Mouse (Mus musculus): ENCODE measurements around the gene Gm20388. TPM values are rescaled to one million over a fixed set of nuclear protein-coding genes. Genes with fewer than 3 reads are reported as not detected.

Gene Gm20388
- polyA plus RNA-seq, 1 experiment from 2014 or later = not detected

GRCm38 (mm10) chr8:123794766-123795165 is 3884.1 kb downstream of the Gm20388 start:
- Histone ChIP-seq H3K9me3 (no peaks in the 10 kb centered on the region), H3K27ac (no peak overlapping the region), H3K27me3 (no peaks in the 10 kb centered on the region), H3K4me2 (no peak overlapping the region), H3K9ac (no peak overlapping the region), H3K36me3 (no peaks in the 10 kb centered on the region), H3K4me1 (peaks cover 15% of the 10 kb centered on the region), H3K4me3 (no peak overlapping the region)
- no peak for ATAC-seq (ENCODE audit: insufficient number of reproducible peaks, insufficient read depth, low FRiP score, low TSS enrichment, low read depth)
- WGBS = 77% methylated on average over 4 of the region's 4 CpGs

GRCm38 (mm10) chr8:123796758-123797157 is 3886.1 kb downstream of the Gm20388 start:
- Histone ChIP-seq H3K4me3 (no peak overlapping the region), H3K9ac (no peak overlapping the region), H3K27ac (no peak overlapping the region), H3K27me3 (no peaks in the 10 kb centered on the region), H3K4me1 (peaks cover 16% of the 10 kb centered on the region), H3K4me2 (no peak overlapping the region), H3K9me3 (no peaks in the 10 kb centered on the region), H3K36me3 (no peaks in the 10 kb centered on the region)
- no peak for ATAC-seq (ENCODE audit: insufficient number of reproducible peaks, insufficient read depth, low FRiP score, low TSS enrichment, low read depth)
- WGBS = 38% methylated on average over 4 of the region's 4 CpGs

GRCm38 (mm10) chr8:123797928-123798327 is 3887.3 kb downstream of the Gm20388 start:
- Histone ChIP-seq H3K27me3 (no peaks in the 10 kb centered on the region), H3K9ac (no peak overlapping the region), H3K4me1 (peaks cover 16% of the 10 kb centered on the region), H3K4me2 (no peak overlapping the region), H3K27ac (no peak overlapping the region), H3K4me3 (no peak overlapping the region), H3K36me3 (no peaks in the 10 kb centered on the region), H3K9me3 (no peaks in the 10 kb centered on the region)
- WGBS = 92% methylated on average over 15 of the region's 15 CpGs
- no peak for ATAC-seq (ENCODE audit: insufficient number of reproducible peaks, insufficient read depth, low FRiP score, low TSS enrichment, low read depth)

- Histone ChIP-seq H3K9ac (no peak overlapping the region), H3K9me3 (no peaks in the 10 kb centered on the region), H3K27me3 (no peaks in the 10 kb centered on the region), H3K4me3 (no peak overlapping the region), H3K4me2 (no peak overlapping the region), H3K27ac (peak overlapping the region; percentile 44; the same call in 1 of the 2 replicates), H3K4me1 (peaks cover 16% of the 10 kb centered on the region), H3K36me3 (no peaks in the 10 kb centered on the region)
- no peak for ATAC-seq (ENCODE audit: insufficient number of reproducible peaks, insufficient read depth, low FRiP score, low TSS enrichment, low read depth)
- WGBS = 46% methylated on average over 6 of the region's 6 CpGs
These were observed 3888.8 kb downstream of the Gm20388 start for GRCm38 (mm10) chr8:123799434-123799833.

GRCm38 (mm10) chr8:123799885-123800284 is 3889.2 kb downstream of the Gm20388 start:
- no peaks in the 10 kb centered on the region for H3K27me3 ChIP-seq
- ATAC-seq (ENCODE audit: insufficient number of reproducible peaks, insufficient read depth, low FRiP score, low TSS enrichment, low read depth) = no peak
- H3K27ac ChIP-seq = peak overlapping the region; percentile 28; the same call in 1 of the 2 replicates
- WGBS = 29% methylated on average over 3 of the region's 3 CpGs
- H3K36me3 ChIP-seq = no peaks in the 10 kb centered on the region
- H3K9ac ChIP-seq = no peak overlapping the region
- H3K4me3 ChIP-seq = no peak overlapping the region
- peaks cover 16% of the 10 kb centered on the region for H3K4me1 ChIP-seq
- H3K9me3 ChIP-seq = no peaks in the 10 kb centered on the region
- no peak overlapping the region for H3K4me2 ChIP-seq

- no peak overlapping the region for H3K27ac ChIP-seq
- H3K4me1 ChIP-seq = peaks cover 22% of the 10 kb centered on the region
- 87% methylated on average over 7 of the region's 7 CpGs for WGBS
- H3K4me3 ChIP-seq = no peak overlapping the region
- H3K36me3 ChIP-seq = no peaks in the 10 kb centered on the region
- no peaks in the 10 kb centered on the region for H3K9me3 ChIP-seq
- no peaks in the 10 kb centered on the region for H3K27me3 ChIP-seq
- no peak for ATAC-seq (ENCODE audit: insufficient number of reproducible peaks, insufficient read depth, low FRiP score, low TSS enrichment, low read depth)
- no peak overlapping the region for H3K9ac ChIP-seq
- H3K4me2 ChIP-seq = no peak overlapping the region
These were observed 3890.2 kb downstream of the Gm20388 start for GRCm38 (mm10) chr8:123800867-123801266.

- Histone ChIP-seq H3K9me3 (no peaks in the 10 kb centered on the region), H3K9ac (no peak overlapping the region)
- no peak for ATAC-seq (ENCODE audit: insufficient number of reproducible peaks, insufficient read depth, low FRiP score, low TSS enrichment, low read depth)
These were observed 3890.9 kb downstream of the Gm20388 start for GRCm38 (mm10) chr8:123801538-123801937.

GRCm38 (mm10) chr8:123803639-123804038 is 3893.0 kb downstream of the Gm20388 start:
- H3K36me3 ChIP-seq = no peaks in the 10 kb centered on the region
- H3K27me3 ChIP-seq = no peaks in the 10 kb centered on the region
- no peak overlapping the region for H3K4me3 ChIP-seq
- H3K4me2 ChIP-seq = no peak overlapping the region
- 76% methylated on average over 1 of the region's 1 CpGs for WGBS
- no peak for ATAC-seq (ENCODE audit: insufficient number of reproducible peaks, insufficient read depth, low FRiP score, low TSS enrichment, low read depth)
- peaks cover 40% of the 10 kb centered on the region for H3K4me1 ChIP-seq
- H3K9ac ChIP-seq = no peak overlapping the region
- no peak overlapping the region for H3K27ac ChIP-seq
- H3K9me3 ChIP-seq = no peaks in the 10 kb centered on the region

More at GRCm38 (mm10) chr8:123801538-123801937, 3890.9 kb downstream of the Gm20388 start:
- no peaks in the 10 kb centered on the region for H3K27me3 ChIP-seq
- WGBS = 79% methylated on average over 2 of the region's 2 CpGs
- H3K4me1 ChIP-seq = peaks cover 24% of the 10 kb centered on the region
- no peak overlapping the region for H3K27ac ChIP-seq
- no peaks in the 10 kb centered on the region for H3K36me3 ChIP-seq
- H3K4me2 ChIP-seq = no peak overlapping the region
- no peak overlapping the region for H3K4me3 ChIP-seq

- WGBS = 82% methylated on average over 7 of the region's 7 CpGs
- Histone ChIP-seq H3K4me3 (no peak overlapping the region), H3K4me1 (peaks cover 33% of the 10 kb centered on the region), H3K9ac (no peak overlapping the region), H3K27me3 (no peaks in the 10 kb centered on the region), H3K27ac (no peak overlapping the region), H3K36me3 (no peaks in the 10 kb centered on the region), H3K9me3 (no peaks in the 10 kb centered on the region), H3K4me2 (no peak overlapping the region)
- ATAC-seq (ENCODE audit: insufficient number of reproducible peaks, insufficient read depth, low FRiP score, low TSS enrichment, low read depth) = no peak
These were observed 3893.9 kb downstream of the Gm20388 start for GRCm38 (mm10) chr8:123804586-123804985.

GRCm38 (mm10) chr8:123805209-123805717 is 3894.6 kb downstream of the Gm20388 start:
- H3K27me3 ChIP-seq = no peaks in the 10 kb centered on the region
- 16% methylated on average over 15 of the region's 15 CpGs for WGBS
- 0 out of 2 replicates have a peak, but pooled peaks cover 2% of the 10 kb centered on the region for H3K36me3 ChIP-seq
- no peak for ATAC-seq (ENCODE audit: insufficient number of reproducible peaks, insufficient read depth, low FRiP score, low TSS enrichment, low read depth)
- H3K9ac ChIP-seq = peak overlapping the region; percentile 92
- H3K27ac ChIP-seq = peak overlapping the region; percentile 39; the same call in 1 of the 2 replicates
- H3K9me3 ChIP-seq = no peaks in the 10 kb centered on the region
- peak overlapping the region; percentile 89 for H3K4me3 ChIP-seq
- H3K4me2 ChIP-seq = peak overlapping the region; percentile 90
- peaks cover 29% of the 10 kb centered on the region for H3K4me1 ChIP-seq

GRCm38 (mm10) chr8:123805718-123806373 is 3895.2 kb downstream of the Gm20388 start, which contains the start of gene Rab4a:
TSS of gene Rab4a (plus strand) at chr8:123805985.
- no peaks in the 10 kb centered on the region for H3K9me3 ChIP-seq
- peak within 1 kb of the TSS; percentile 89 for H3K4me3 ChIP-seq
- ATAC-seq (ENCODE audit: insufficient number of reproducible peaks, insufficient read depth, low FRiP score, low TSS enrichment, low read depth) = peak; percentile 92
- 0 out of 2 replicates have a peak, but pooled peaks cover 3% of the 10 kb centered on the region for H3K36me3 ChIP-seq
- WGBS = 0% methylated on average over 48 of the region's 48 CpGs
- no peaks in the 10 kb centered on the region for H3K27me3 ChIP-seq
- H3K4me2 ChIP-seq = peak within 1 kb of the TSS; percentile 90
- peak within 1 kb of the TSS; percentile 84 for H3K27ac ChIP-seq
- peaks cover 27% of the 10 kb centered on the region for H3K4me1 ChIP-seq
- peak within 1 kb of the TSS; percentile 92 for H3K9ac ChIP-seq

GRCm38 (mm10) chr8:123806374-123806935 is 3895.8 kb downstream of the Gm20388 start:
- Histone ChIP-seq H3K27me3 (no peaks in the 10 kb centered on the region), H3K9ac (peak overlapping the region; percentile 92), H3K27ac (peak overlapping the region; percentile 84), H3K4me1 (peaks cover 32% of the 10 kb centered on the region), H3K36me3 (0 out of 2 replicates have a peak, but pooled peaks cover 3% of the 10 kb centered on the region), H3K4me2 (peak overlapping the region; percentile 90), H3K4me3 (peak overlapping the region; percentile 89), H3K9me3 (no peaks in the 10 kb centered on the region)
- WGBS = 2% methylated on average over 12 of the region's 12 CpGs
- no peak for ATAC-seq (ENCODE audit: insufficient number of reproducible peaks, insufficient read depth, low FRiP score, low TSS enrichment, low read depth)
